Mouse (Mus musculus): ENCODE data around the gene Otoa.

Gene Otoa

DNA sequence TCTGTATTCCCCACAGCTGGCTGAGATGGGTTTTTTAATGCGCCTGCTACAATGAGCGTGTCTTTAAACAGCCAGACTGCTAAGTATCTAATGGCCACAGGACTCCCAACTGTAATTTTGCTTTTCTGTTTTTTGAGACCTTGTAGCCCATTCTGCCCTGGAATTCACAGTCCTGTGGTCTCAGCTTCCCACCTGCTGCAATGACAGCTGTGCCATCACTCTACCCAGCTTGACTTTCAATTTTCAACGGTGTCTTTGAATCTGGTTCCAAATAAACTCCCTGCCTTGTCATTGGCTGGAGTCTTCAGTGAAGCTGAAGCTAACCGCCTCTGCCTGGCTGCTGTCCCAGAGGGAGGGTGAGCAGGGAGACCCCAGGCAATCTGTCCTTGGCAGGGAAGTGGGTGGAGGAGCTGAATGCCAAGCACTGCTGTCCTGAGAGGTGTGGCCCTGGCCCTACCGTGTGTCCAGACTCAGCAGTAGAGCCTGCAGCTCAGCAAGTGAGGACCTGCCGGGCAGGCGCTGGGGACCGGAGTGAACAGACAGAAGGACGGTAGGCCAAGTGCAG, 1.6 kb downstream of the Otoa start:
- no peak for DNase-seq

DNA sequence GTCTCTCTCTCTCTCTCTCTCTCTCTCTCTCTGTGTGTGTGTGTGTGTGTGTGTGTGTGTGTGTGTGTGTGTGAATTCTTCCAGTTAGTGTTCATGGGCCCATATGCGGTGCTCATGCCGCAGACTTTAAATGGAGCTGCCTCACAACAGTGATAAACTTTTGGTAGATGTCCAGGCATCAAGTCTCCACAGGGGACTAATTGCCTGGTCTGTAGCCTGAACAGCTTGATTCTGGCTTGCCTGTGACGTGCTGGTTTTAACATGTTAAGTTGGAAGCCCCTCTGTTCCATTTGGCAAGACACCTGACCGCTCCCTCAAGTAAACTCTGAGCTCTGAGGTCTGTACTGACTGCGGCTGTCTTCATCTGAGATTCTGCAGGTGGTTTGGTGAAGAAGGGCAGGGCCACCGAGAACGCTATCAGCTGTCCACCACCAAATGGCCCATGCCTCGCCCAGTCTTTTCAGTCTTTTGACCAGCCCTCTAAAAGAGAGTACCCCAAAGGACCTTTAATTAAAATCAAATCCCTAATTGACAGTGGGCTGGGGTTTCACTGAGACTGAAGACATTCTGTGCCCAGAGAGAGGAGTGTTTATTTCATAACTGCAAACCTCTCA, 3.5 kb downstream of the Otoa start:
- no peak for DNase-seq

DNA sequence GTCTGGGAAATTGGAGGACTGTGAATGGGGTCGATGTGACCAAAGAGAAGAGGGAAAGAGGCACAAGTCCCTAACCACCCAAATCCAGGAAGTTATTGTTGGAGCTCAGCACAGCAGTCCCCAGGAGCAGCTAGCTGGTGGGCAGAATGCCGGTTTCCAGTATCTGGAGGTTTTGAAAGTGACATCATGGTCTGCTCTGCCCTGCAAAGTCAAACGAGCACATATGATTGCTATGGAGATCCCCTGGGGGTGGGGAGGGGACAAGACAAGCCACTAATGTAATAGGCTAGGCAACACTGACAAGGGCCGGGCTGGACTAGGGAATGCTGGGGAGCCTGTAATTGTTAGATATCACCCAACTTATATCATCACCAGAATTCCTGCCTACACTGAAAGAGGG, 4.0 kb downstream of the Otoa start:
- DNase-seq, result no peak

DNA sequence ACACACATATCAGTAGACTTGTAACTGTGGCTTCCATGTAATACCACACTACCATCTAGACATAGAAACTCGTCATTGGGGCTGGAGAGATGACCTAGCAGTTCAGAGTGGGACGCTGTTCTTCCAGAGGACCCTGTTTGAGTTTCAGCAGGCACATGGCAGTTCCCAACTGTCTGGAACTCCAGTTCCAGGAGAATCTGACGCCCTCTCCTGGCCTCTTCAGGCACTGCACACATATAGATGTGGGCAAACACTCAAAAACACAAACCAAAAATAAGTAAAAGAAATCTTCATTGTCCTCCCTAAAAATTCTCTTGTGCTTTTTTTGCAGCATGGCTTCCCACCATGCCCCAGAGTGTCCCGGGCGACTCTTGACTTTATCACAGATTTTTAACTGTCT, 7.3 kb downstream of the Otoa start:
- peak in 1 of 2 experiments; percentile 23 for DNase-seq

DNA sequence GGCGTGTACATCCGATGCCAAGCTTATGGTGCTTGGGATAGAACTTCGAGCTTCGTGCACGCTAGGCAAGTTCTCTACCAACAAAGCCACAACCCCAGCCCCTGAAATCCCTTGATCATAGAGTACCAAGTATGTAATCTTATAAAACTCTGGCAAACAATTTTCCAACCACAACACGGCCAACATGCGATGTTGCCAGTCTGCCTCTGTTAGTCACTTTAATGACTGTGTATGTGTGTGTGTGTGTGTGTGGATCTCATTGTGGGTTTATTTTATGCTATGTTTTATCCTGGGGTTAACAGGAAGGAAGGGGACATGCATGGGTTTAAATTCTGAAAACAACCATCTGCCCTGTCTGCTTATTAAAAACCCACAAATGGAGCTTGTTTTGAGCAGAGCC, 9.3 kb downstream of the Otoa start:
- no peak for DNase-seq

DNA sequence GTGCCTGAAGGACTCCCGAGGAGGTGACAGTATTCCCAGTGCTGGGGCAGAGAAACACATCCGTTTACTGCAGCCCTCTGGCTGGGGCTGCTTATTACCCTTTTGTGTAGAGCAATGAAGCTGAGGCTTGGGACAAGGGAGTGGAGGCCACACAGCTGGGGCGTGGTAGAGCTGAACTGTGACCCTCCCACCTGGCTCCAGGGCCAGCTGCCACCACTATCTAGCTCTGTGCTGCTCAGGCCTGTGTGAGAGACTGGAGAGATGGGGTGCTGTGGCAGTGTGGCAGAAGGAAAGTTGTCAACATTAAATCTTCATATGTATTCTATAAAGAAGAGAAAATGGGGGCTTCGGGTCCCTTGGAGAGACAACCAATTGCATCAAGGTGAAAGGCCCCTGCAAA, 11.6 kb downstream of the Otoa start:
- no peak for DNase-seq

DNA sequence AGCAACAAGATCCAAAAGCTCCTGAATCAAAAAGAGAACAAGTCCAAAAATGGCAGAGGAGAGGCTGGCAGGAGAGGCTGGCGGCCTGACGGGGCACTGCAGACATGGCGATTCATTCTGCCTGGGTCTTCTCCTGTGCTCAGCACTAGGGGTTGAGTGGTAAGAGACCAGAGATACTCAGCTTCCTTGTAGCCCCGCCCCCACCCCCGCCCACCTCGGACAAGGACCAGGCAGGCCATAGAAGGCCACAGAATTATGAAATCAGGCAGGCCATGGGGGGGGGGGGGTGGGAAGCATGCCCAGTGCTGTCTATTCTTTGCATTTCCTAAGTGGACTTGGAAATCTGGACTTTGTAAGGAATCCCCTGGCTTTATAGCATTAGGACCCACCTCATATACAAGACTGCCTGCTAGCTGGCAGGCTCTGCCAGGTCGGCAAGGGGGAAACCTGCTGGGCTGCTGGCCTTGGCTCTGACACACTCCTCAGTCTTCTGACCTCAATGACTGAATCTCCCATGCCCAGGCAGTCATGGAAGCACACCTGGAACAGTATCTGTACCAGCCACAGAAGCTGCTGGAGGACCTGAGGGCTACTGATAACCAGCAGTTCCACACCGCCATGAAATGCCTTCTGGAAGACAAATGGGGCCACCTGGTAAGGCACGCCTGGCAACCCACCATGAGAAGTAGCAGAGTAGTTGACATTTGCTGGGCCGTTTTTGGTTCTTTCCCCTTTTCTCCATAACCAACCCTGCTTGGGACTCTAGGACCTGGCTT, 17.4 kb downstream of the Otoa start:
- no peak for DNase-seq

DNA sequence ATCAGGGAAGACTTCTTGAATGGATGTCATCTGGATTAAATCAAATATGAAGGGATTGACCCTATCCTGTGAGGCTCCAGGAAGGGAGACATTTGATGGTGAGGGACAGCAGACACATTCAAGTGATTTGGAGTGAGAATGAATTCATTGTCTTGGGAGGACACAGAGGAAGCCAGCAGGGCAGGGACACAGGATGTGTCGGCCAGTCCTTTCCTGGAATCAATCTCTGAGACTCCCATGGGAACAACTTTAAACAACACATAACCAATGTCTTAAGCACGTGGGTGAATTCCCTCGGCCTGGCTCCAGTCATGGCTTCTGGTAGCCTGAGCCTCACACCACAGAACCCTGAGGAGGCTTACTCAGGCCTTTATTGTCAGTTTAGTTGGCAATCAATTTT, 26.4 kb downstream of the Otoa start:
- DNase-seq, result peak; percentile 24 to 39

DNA sequence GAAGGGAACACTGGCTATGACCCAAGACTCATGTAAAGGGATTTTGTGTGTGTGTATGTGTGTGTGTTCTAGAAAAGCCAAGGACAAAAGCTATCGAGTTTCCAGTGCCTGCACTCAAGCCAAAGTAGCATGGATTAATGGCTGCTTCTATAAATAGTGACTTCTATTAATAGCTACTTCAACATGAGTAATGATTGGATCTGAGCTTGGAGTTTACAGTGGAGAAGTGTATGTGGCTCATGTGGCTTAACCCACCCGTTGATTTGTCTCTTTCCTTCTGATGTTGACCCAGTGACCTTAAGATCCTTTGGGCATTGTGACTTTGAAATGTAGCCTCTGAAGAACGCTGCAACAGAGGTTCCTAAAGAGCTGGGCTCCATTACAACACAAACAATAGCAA, 29.9 kb downstream of the Otoa start:
- DNase-seq, result peak in 1 of 2 experiments; percentile 0

DNA sequence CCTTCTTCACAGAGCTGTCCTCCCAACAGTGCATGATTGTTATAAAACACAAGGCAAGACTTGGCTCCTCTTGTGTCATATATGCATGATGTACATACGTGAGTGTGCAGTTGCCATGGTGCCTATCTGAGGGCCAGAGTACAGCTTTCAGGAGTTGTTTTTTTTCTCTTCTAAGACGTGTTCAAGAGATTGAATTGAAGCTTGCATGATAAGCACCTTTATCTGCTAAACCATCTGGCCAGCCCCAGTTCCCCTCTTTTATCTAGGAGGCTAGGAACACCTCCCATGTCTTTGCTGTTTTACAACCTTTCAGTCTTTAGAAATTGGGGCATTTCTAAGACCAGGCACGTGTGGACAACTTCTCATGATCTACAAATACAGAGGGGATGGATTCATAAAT, 30.3 kb downstream of the Otoa start:
- DNase-seq, result no peak

DNA sequence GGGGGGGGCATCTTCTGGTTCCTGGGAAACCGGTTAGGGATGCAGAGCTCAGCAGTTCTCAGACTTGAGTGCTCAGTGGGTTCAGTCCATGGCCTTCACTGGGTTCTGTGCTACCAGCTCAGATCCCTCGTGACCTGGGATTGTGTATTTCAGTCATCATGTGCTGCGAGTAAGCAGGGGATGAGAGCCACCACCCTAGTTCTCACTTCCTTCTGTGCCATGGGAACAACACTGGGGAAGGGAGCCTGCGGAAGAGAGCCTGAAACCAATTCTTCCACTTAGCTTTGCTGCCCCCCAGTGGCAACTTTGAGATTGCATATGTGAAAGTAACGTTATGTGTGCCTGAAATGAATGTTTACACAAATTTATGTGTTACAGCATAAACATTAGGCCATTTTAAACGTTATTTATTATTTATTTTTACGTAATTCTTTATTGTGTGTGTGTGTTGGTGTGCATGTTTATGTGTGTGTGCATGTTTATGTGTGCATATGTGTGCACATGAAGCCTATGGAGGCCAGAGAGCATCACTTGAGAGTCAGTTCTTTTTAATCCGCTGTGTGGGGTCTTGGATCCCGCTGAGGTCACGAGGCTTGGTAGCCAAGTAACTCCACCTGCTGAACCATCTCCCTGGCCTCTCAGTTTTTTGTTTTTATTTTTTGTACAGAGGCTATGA, 38.8 kb downstream of the Otoa start:
- peak; percentile 75 to 94 for DNase-seq

DNA sequence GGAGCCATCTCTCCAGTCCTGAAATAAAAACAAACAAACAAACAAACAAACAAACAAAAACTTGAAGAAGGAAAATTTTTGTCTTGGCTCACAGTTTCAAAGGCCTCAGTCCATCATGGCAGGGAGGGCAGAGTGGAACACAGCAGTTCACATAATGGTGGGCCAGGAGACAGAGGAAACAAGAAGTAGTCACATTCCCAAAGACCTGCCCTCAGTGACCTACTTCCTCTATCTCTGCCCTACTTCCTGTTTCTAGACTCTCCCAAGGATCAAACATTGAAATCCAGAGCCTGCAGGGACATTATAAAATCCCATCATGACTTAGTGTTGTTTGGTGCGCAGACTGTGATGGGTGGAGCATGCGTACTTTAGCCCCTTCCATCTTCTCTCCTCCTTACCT, 49.4 kb downstream of the Otoa start:
- no peak for DNase-seq

DNA sequence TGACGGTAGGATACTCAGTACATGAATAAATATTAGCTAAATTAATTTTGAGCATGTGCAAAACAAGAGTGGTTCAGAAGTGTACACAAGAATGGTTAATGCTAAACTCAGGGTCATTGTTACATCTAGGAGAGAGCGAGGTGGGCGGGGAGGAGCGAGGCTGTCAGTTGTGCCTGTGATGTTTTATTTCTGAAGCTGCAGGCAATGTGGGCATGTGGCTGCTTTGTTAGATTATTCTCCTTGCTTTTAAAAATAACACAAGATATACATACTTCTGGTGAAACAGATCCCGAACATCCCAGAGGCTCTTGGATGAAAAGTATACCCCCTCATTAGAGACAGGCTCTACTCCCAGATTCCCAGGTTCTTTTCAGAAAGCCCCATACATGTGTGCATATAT, 59.8 kb downstream of the Otoa start:
- DNase-seq, result no peak

DNA sequence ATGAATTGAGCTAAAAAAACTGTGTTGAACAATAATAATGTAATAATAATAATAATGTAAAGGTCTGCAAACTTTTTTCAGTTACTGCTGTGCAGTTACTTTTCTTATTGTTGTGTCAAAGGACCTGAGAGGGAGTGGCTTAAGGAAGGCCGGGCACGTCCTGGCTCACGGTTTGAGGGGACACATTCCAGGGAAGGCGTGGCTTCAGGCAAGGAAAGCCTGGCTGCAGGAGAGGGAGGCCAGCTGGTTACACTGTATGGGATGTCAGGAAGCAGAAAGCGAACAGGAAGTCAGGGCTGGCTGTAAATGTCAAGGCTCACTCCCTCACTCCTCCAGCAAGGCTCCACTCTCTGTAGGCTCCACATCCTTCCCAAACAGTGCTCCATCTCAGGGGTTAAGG, 69.2 kb downstream of the Otoa start:
- DNase-seq, result no peak

DNA sequence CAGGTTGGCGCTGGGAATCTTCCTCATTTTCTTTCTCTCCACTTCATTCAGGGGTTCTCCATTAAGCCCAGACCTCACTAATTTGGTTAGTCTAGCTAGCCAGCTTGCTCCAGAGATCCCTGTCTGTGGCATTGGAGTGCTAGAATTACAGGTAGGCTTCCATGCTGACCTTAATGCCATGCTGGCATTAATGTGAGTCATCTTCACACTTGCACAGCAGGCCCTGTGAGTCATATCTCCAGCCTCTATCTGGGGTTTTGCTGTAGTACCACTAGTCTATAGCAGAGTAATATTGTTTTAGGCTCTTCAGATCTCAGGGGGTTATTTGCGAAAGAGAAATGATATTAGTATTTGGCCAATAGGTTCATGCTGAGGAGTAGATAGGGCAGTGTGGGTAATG, 70.7 kb downstream of the Otoa start:
- no peak for DNase-seq

DNA sequence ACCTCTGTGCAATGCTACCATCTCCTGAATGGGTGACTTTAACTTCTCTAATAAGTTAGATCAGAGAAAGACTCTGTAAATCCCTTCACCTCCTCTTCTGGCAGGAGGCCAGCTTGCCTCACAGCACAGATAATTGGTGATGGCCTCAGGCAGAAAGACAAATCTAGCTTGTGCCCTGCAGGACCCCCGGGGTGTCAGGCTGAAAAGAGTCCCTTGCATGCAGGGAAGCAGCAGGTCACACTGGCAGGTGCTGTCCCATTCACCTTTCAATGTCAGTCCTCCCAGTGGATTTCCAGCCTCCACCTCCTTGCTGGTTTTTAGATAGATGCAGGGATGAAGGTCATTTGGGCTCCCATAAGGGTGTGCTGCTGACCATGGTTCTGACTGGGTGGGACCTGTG, 84.2 kb downstream of the Otoa start:
- DNase-seq, result peak in 1 of 2 experiments; percentile 4

DNA sequence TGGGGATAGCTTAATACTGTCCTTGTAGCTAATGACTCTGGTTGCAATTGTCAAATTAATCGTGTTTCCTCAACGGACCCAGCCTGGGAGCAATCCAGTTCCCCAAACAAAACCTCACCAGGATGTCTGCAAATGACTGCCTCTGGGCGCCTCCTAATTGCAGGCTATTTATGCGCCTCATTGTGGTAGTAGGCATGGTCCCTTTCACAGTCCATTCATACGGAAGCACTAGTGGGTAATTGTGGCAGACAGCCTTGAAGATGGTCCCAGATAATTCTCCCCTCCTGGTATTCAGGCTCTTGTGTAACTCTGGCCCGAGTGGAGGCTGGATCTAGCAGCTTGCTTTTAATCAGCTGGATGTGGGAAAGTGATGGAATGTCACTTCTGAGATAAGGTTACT, 90.4 kb downstream of the Otoa start:
- DNase-seq, result no peak

DNA sequence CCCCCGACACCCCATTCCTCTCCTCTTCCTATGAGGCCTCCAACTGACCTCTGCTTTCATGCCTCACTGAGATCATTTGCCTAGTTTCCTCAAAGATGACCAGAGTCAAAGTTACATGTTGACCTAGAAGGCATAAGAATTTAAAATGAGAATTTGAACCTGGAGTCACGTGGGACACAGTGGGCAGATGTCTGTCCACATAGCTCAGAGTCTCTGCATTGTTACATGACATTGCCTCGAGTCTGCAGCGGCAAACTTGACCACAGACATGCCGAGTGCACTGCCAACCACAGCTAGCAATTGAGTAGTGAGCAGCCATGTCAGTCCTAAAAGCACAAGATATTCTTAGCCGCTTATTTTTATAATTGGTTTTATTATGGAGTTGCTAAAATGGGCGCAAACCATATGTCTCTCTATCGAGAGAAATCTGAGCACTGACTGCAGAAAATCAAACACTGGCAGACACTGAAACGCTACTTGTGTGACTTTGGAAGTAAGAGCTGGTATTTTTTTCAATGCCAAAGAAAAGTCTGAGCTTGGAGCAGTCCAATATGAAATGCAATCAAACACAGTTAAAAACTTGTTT, 105.8 kb downstream of the Otoa start:
- DNase-seq, result no peak

DNA sequence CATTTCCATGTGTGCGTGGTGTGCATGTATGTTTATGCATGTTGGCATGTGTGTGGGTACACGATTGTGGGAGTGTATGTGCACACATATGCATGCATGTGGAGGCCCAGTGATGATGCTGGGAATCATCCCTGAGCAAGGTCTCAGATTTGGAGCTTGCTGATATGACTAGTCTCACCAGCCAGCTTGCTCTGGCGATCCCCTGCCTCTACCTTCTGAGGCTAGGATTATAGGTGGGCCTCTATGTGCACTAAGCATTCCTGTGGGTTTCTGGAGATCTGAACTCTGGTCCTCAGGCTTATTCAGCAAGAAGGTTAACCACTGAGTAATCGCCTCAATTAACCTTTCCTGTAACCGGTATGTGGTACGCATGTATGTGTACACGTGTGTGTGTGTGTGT, 107.5 kb downstream of the Otoa start:
- DNase-seq, result no peak

DNA sequence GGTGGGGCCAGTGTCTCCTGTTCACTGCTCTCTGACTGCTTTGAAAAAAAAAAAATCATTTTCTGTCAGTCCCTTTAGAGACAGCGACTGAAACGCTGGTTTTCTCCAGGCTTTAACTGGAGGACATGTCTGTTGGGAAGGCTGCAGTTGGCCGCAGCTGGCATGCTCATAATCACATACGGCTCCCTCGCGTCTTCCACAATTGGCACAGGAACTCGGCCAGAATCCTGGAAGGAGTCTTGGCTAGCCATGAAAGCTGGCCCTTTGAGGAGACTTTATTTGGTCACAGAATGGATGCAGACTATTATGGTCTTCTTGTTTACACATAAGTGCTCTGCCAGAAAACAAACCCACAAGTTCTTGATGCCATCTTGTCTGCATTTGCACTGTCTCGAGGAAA, 117.5 kb downstream of the Otoa start:
- DNase-seq, result no peak

DNA sequence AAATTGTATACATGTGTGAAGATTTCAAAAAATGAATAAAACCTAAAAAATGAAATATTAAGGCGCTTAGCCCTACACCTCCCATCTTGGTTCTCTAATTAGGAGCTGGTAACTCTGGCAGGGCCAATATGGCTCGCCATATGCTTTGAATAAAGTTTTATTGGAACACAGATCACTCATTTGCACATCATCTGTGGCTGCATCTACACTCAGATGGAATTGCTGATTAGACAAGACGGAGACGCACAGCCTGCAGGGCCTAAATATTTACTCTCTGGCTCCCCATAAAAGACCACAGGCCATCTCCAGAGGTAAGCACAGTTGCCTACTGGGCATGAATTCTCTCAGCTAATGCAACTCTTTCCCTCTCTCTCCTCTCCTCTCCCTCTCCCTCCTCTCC, 130.4 kb downstream of the Otoa start:
- no peak for DNase-seq
